Mouse (Mus musculus): ENCODE results near the gene Gbp7. TPM values are rescaled to one million over a fixed set of nuclear protein-coding genes. Genes with fewer than 3 reads are reported as not detected.
A peak's percentile ranks its signal among the peaks of the same experiment; 100 is the strongest.

Gbp7 gene
- polyA plus RNA-seq (2016; fragmentation: Nextera tagmentation; extraction: Ambion mirVana), result 1.00 and 1.3 TPM in 2 replicates

DNA sequence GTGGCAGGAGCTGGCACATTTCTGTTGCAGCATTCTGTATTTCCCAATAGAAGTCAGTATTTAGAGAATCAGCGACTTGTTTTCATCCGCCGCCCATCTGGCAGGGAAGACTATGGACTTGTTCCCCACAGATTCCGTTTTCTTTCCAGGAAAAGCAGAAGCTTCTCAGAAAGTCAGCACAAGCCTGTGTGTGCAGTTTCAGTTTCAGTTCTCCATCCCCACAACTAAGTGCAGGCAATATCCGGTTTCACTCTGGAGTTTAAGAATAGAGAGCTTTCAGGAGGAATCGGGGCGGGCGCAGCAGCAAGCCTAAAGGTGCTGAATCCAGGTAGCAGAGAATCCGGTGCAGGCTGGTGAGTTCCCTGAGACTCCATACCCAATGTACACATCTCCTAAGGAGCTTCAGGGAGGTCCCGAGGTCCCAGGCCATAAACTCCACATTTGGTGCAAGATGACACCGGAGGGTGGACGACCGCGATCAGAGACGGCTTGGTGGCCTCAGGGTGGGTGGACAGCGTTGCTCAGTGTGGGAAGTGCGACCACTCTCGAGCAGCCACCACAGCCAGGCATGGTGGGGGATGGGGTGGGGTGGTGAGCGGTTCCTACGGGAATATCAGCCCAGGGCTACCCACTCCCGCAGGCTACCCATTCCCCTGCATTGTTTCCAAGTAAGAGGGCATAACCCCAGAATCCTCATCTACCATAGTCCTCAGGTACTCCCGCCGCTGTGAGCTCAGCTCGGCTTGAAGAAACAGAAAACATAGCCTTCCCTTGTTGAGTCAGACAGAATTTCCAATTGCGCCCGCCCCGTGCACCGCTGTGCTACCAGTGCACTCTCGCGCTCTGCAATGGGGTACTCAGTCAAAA, at the start of gene Gbp7:
Gene Gbp7 (plus strand): TSS at position 256 of the 867 bp plus-strand sequence.
- peak; percentile 41 for DNase-seq (ENCODE audit: low spot score)
- WGBS, result 1% methylated on average over 30 of the region's 30 CpGs
- no peaks in the 10 kb centered on the region for H3K36me3 ChIP-seq
- peak within 1 kb of the TSS; percentile 69 for H3K27ac ChIP-seq
- peaks cover 11% of the 10 kb centered on the region; the same call in 1 of the 2 replicates for H3K4me1 ChIP-seq (replicated peaks)
- H3K9me3 ChIP-seq, result no peaks in the 10 kb centered on the region
- peaks cover 13% of the 10 kb centered on the region; the same call in 1 of the 2 replicates for H3K27me3 ChIP-seq (ENCODE audit: insufficient read depth, poor library complexity, severe bottlenecking)
- peak within 1 kb of the TSS; percentile 68 for H3K4me3 ChIP-seq

DNA sequence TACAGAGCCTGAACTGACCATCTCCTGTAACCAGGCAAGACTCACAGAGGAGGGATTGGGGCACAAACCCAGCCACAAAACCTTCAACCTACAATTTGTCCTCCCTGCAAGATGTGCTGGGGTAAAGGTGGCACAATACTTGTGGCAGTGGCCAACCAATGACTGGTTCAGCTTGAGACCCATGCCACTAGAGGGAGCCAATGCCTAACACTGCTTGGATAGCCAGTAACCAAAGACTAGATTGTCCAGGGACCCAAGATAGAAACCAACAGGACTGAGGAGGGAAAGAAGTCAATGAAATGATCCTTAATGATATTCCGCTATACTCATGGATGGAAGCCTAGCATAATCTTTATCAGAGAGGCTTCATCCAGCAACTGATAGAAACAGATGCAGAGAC, 39.7 kb upstream of the Gbp7 start:
- no peaks in the 10 kb centered on the region for H3K9me3 ChIP-seq
- H3K27me3 ChIP-seq (ENCODE audit: insufficient read depth, poor library complexity, severe bottlenecking), result no peaks in the 10 kb centered on the region
- peak; percentile 64 for DNase-seq (ENCODE audit: low spot score)
- H3K4me1 ChIP-seq (replicated peaks), result no peaks in the 10 kb centered on the region
- no peak overlapping the region for H3K27ac ChIP-seq
- H3K36me3 ChIP-seq, result no peaks in the 10 kb centered on the region
- H3K4me3 ChIP-seq, result no peak overlapping the region
- 68% methylated on average over 1 of the region's 1 CpGs for WGBS

DNA sequence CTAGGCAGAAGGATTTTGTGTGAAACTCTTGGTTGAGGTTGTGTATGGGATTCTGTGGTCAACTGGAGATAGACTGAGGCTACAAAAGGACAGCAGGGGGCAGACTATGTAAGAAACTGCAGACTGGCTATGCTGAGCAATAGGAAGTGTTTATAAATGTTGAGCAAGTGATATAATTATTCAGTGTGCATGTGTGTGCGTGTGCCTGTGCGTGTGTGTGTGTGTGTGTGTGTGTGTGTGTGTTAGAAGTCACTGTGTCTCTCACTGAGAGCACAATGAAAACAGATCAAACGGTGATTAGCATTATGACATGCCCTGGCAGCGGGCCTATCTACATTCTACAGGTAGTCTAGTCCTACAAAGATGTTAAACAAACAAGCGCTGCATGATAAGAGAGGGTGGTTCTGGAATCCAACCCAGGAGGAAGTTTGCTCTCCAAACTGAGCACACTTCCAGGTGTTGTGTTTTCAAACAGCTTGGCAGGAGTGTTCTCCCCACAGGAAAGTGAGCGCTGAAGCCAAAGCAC, 36.5 kb upstream of the Gbp7 start, which contains the start of gene Gbp5:
Gene Gbp5 (plus strand): TSS at position 443 of the 526 bp plus-strand sequence.
- 75% methylated on average over 6 of the region's 6 CpGs for WGBS
- DNase-seq (ENCODE audit: low spot score), result peak; percentile 4
- H3K4me1 ChIP-seq (replicated peaks), result no peaks in the 10 kb centered on the region
- no peak within 1 kb of the TSS for H3K27ac ChIP-seq
- no peaks in the 10 kb centered on the region for H3K9me3 ChIP-seq
- no peaks in the 10 kb centered on the region for H3K27me3 ChIP-seq (ENCODE audit: insufficient read depth, poor library complexity, severe bottlenecking)
- H3K36me3 ChIP-seq, result no peaks in the 10 kb centered on the region
- no peak within 1 kb of the TSS for H3K4me3 ChIP-seq

DNA sequence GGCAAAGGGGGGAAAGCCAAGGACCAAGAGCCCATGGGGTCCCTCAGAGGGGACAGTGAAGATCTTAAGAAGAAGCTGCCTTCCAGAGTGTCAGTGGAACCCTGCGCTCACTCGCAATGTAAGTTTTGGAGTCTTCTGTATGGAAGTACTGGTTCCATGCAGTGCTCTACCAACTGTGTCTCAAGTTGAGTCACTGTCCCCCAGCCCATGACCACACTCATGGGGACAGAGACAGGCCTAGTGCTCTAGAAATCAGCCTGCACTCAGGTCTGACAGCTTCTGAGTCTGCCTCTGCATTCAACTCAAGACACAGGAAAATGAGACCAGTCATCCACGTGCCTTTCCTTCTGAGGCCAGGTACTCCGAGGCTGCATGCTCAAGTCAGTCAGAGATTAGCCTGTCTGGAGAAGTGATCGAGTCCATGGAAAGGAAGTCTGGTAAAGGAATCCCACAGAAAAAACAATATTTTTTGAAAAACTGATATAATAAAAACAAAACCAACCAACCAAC, 34.9 kb upstream of the Gbp7 start:
- no peaks in the 10 kb centered on the region for H3K36me3 ChIP-seq
- H3K4me1 ChIP-seq (replicated peaks), result no peaks in the 10 kb centered on the region
- no peaks in the 10 kb centered on the region for H3K27me3 ChIP-seq (ENCODE audit: insufficient read depth, poor library complexity, severe bottlenecking)
- H3K27ac ChIP-seq, result no peak overlapping the region
- no peak for DNase-seq (ENCODE audit: low spot score)
- no peak overlapping the region for H3K4me3 ChIP-seq
- 91% methylated on average over 5 of the region's 5 CpGs for WGBS
- H3K9me3 ChIP-seq, result no peaks in the 10 kb centered on the region

DNA sequence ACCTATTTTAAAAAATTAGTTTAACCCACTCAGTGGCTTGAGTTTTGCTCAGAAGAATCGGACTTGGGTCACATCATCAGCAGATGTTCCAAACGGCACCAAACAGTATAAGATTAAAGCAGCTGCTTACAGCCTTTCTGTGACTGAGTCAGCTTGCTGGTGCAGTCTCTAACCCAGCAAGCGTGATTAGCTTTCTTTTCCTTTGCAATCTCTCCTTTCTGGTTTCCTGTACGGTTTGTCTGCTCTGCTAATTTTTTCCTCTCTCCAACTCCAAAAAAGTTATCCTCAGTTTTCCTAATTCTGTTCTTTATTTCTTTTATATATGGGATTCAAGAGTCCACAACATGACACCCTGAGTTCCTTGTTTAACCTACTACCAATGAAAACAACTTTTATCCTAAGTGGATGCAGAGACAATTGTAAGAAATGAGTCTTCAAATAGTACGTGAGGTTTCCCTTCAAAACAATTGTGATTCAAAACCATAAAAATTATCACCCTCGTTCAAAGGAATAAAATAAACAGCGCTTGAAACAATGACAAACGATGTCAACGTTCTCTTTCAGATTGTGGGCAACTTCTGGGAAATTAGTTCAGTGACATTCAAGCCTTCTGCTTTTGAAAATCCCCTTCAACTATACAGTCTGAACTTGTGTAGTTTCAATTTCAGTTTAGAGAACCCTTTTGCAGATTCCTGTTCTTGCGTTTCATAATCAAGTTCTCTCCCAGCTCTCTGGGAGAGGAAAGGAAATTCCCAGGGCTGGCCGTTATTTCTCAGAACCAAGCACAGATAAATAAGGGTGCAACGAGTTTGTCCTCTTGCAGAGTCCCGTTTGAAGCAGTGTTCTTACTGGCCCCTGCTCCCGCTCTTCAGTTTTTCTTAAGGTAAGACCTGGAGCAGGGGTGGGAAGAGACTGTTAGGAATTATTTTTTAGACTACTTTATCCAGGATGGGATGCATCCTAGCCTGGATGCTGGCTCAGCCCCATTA, 33.7 kb upstream of the Gbp7 start:
- Histone ChIP-seq H3K27ac (no peak overlapping the region), H3K4me1 (replicated peaks) (no peaks in the 10 kb centered on the region), H3K36me3 (no peaks in the 10 kb centered on the region), H3K9me3 (no peaks in the 10 kb centered on the region), H3K4me3 (no peak overlapping the region), H3K27me3 (ENCODE audit: insufficient read depth, poor library complexity, severe bottlenecking) (no peaks in the 10 kb centered on the region)
- 81% methylated on average over 14 of the region's 14 CpGs for WGBS
- DNase-seq (ENCODE audit: low spot score), result no peak

DNA sequence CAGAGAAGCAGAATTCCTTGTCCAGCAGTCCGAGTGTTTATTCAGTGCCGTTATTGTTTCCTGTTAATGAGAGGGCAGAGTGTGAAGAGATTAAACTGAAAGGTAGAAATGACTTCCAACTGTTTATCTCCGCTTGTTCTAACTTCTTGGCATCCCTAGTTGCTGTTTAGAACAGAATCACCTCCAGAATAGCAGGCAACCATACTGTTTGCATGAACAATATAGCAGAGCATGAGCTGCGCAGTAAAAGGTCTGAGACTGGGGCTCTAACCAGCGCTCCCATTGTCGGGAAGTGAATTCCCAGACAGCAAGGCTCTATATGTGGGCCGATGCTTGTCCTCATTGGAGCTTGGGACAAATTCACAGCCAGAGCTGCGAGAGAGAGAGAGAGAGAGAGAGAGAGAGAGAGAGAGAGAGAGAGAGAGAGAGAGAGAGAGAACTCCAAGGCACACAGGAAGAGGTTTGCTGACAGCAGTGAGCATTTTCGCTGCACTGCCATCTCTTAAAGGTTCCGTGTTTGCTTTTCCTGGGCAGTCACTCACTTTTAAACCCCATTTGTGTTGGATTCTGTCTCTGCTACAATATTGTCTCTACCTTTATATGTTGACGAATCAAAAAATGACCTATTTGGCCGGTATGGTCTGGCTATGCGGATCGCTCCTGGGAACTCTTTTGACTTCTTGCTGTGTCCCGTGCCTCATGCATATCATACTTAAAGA, 32.9 kb upstream of the Gbp7 start:
- 75% methylated on average over 15 of the region's 15 CpGs for WGBS
- H3K36me3 ChIP-seq, result no peaks in the 10 kb centered on the region
- no peaks in the 10 kb centered on the region for H3K27me3 ChIP-seq (ENCODE audit: insufficient read depth, poor library complexity, severe bottlenecking)
- no peak overlapping the region for H3K4me3 ChIP-seq
- H3K27ac ChIP-seq, result no peak overlapping the region
- H3K9me3 ChIP-seq, result no peaks in the 10 kb centered on the region
- no peak for DNase-seq (ENCODE audit: low spot score)
- H3K4me1 ChIP-seq (replicated peaks), result no peaks in the 10 kb centered on the region

DNA sequence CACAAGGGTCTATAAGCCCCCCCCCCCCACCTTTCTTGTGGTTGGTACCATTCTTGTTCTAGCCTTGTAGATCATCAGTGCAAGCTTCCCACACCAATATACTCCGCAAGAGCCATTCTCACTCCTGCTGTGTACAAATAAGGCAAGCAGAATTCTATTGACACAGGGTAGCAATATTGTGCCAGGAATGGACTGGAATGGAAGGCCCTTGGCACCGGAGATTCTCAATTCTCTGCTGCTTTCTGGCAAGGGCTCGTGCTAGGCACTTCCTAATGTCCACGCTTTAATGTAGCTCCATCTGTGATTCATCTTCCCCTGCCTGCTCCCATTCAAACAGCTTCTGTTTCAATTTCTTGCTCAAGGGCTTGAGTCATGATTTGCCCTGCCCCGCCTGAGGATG, 31.2 kb upstream of the Gbp7 start:
- Histone ChIP-seq H3K9me3 (no peaks in the 10 kb centered on the region), H3K36me3 (no peaks in the 10 kb centered on the region), H3K27ac (no peak overlapping the region), H3K4me3 (no peak overlapping the region), H3K4me1 (replicated peaks) (no peaks in the 10 kb centered on the region), H3K27me3 (ENCODE audit: insufficient read depth, poor library complexity, severe bottlenecking) (no peaks in the 10 kb centered on the region)
- no peak for DNase-seq (ENCODE audit: low spot score)
- 91% methylated on average over 5 of the region's 5 CpGs for WGBS

DNA sequence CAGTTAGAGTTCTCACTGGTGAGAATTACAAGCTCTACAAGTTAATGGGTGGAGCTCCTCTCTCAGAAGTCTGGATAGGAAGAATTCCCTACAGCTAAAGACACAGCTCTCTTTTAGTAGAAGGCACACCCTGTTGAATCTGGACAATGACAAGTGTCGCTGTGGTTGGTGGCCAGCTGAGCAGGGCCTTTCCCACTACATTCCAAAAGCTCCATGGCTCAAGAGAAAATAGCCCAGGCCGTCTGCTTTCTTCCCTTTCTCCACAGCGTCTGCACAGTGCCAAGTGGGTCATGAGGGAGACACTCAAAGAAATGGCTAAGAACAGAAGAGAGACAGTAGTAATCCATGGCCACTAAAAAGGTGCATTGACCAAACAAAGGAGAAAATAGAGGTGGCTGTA, 2.0 kb upstream of the Gbp7 start:
- no peak for DNase-seq (ENCODE audit: low spot score)
- WGBS, result 36% methylated on average over 3 of the region's 3 CpGs
- Histone ChIP-seq H3K9me3 (no peaks in the 10 kb centered on the region), H3K4me3 (no peak overlapping the region), H3K4me1 (replicated peaks) (peaks cover 11% of the 10 kb centered on the region; the same call in 1 of the 2 replicates), H3K27me3 (ENCODE audit: insufficient read depth, poor library complexity, severe bottlenecking) (peaks cover 13% of the 10 kb centered on the region; the same call in 1 of the 2 replicates), H3K36me3 (no peaks in the 10 kb centered on the region), H3K27ac (no peak overlapping the region)

DNA sequence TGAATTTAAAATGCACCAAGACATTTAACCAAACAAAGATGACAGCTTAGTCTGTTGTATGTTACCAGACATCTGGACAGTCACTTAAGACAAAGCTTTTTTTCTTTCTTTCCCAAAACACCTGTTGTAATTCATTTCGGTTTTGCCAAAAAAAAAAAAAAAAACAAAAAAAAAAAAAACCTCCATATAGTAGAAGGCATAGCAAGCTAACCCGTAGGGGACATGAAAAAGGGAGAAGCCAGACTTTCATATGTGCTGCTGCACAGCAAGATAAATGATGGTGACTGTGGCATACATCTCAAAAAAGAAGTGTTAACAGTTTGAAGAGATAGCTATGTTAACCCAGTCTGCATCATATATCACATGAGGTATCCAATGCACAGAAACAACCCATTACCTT, 545 bp upstream of the Gbp7 start:
- 65% methylated on average over 2 of the region's 2 CpGs for WGBS
- no peak for DNase-seq (ENCODE audit: low spot score)
- Histone ChIP-seq H3K27me3 (ENCODE audit: insufficient read depth, poor library complexity, severe bottlenecking) (peaks cover 13% of the 10 kb centered on the region; the same call in 1 of the 2 replicates), H3K9me3 (no peaks in the 10 kb centered on the region), H3K4me3 (peak overlapping the region; percentile 68), H3K27ac (no peak overlapping the region), H3K36me3 (no peaks in the 10 kb centered on the region), H3K4me1 (replicated peaks) (peaks cover 11% of the 10 kb centered on the region; the same call in 1 of the 2 replicates)

DNA sequence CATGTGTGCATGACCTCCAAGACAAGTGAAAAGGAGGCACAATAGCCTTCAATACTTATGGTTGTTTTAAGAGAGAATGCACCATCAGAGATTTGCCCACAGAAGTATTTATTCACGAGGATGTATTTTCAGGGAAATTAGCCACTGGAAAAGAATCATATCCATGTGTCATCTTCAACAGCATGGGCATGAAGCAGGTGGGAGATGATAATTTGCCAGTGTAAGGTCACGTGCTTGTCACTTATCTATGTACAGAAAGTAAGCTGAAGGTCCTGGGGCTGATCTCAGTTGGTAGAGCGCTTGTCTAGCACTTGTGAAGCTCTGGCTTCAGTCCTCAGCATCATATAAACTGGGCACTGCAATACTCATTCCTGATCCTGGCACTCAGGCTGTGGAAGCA, 1.5 kb downstream of the Gbp7 start:
- H3K36me3 ChIP-seq, result no peaks in the 10 kb centered on the region
- WGBS, result 88% methylated on average over 3 of the region's 3 CpGs
- peaks cover 11% of the 10 kb centered on the region; the same call in 1 of the 2 replicates for H3K4me1 ChIP-seq (replicated peaks)
- no peak for DNase-seq (ENCODE audit: low spot score)
- no peak overlapping the region for H3K4me3 ChIP-seq
- H3K27me3 ChIP-seq (ENCODE audit: insufficient read depth, poor library complexity, severe bottlenecking), result peaks cover 13% of the 10 kb centered on the region; the same call in 1 of the 2 replicates
- H3K27ac ChIP-seq, result no peak overlapping the region
- H3K9me3 ChIP-seq, result no peaks in the 10 kb centered on the region

DNA sequence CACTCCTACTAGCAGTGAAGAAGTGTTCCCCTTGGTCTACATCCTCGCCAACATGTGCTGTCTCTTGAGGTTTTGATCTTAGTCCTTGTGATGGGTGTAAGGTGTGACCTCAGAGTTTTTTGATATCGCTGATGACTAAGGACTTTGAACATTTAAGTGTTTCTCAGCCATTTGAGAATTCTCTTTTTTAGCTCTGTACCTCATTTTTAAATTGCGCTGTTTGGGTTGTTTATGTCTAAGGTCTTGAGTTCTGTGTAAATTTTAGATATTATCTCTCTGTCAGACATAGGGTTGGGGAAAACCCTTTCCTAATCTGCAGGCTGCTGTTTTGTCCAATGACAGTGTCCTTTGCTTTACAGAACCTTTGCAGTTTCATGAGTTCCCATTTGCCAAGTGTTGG, 3.0 kb downstream of the Gbp7 start:
- DNase-seq (ENCODE audit: low spot score), result no peak
- Histone ChIP-seq H3K9me3 (no peaks in the 10 kb centered on the region), H3K27me3 (ENCODE audit: insufficient read depth, poor library complexity, severe bottlenecking) (peaks cover 13% of the 10 kb centered on the region; the same call in 1 of the 2 replicates), H3K27ac (no peak overlapping the region), H3K4me1 (replicated peaks) (peaks cover 11% of the 10 kb centered on the region; the same call in 1 of the 2 replicates), H3K36me3 (no peaks in the 10 kb centered on the region), H3K4me3 (no peak overlapping the region)
- 89% methylated on average over 3 of the region's 3 CpGs for WGBS

DNA sequence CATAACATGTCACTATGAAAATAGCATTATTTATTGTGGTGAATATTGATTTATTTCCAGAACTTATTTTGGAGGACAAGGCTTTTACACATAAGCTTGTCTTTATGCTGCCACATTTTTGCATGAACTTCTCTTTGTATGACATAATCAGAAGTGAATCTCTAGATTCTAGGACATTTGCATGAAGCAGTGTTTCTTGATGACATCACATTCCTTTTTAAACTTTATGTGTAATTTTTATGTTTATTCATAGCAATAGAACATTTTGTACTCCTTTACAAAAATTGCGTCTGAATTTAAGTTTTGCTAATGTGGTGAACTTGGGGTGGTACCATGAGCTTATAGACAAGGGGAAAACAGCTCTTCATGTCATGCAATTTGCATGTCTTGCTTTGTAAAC, 5.5 kb downstream of the Gbp7 start:
- H3K4me1 ChIP-seq (replicated peaks), result peaks cover 2% of the 10 kb centered on the region; the same call in 1 of the 2 replicates
- no peak overlapping the region for H3K4me3 ChIP-seq
- DNase-seq (ENCODE audit: low spot score), result no peak
- H3K9me3 ChIP-seq, result no peaks in the 10 kb centered on the region
- H3K27me3 ChIP-seq (ENCODE audit: insufficient read depth, poor library complexity, severe bottlenecking), result peaks cover 13% of the 10 kb centered on the region; the same call in 1 of the 2 replicates
- no peaks in the 10 kb centered on the region for H3K36me3 ChIP-seq
- no peak overlapping the region for H3K27ac ChIP-seq
- 77% methylated on average over 1 of the region's 1 CpGs for WGBS

Data from hindbrain, embryonic 10.5 days (tissue).